Mouse (Mus musculus) kidney, postnatal 25 days (tissue): Measurements from ENCODE around the gene Cetn4.

Experiments used
- DNase-seq, 2 experiments: peaks; one replicate each; pipeline ENCODE4 v3.0.0; 2021; ENCODE audit warnings: mixed read lengths in 2 of 2

The Cetn4 gene

DNA sequence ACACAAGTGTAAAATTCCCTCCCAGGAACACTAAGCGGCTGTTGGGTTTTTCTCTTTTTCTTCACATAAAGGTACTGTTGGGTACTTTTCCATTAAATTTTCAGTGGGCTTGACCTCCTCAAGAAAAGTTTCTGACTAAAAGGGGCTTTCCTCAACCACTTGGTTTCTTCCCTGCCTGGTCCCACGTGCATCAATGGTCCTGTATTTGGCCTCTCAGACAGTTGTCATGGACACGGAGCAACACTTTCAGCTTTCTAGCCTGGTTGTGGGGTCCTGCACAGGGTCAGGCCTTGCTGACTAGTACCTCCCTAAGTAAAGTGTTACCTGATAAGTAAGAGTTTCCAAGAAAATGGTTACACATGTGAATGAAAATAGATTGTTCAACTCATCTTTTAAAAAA, 13.0 kb downstream of the Cetn4 start:
- DNase-seq = no peak

DNA sequence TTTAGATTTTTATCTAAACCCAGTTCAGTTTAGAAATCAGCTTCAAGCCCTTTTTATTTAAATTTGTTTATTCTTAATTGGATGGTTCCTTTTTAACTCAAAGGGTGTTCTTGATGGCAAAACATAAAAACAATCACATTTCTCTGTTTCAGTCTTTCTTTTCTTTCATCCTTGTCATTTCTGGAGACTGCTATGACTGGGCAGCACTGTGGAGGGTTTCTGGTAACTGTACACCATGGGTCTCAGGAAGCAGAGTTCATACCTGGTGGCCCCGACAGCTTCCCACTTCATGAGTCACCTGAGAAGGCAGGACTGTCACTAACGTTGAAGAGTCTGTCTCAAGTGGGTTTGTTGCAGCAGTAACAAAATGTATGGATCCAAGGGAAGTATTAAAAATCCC, 19.9 kb downstream of the Cetn4 start:
- DNase-seq = no peak

DNA sequence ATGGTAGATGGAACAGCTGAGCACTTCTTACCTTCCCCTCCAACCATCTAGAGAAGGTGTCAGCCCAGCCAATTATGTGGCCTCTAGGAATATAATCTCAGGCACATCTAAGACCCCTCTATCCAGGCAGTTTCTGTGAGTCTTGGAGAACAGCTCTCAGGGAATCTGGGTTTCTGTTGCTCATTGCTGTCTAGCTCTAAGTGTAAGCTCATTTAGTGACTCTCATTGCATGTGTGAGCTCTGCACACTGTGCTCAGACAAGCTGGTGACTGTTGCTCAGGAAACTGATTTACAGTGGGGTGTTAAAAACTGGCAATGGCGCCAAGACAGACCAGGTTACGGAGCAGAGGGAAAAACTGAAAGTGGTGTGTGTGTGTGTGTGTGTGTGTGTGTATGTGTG, 20.6 kb downstream of the Cetn4 start:
- no peak for DNase-seq

GRCm38 (mm10) chr3:37290881-37291541, 21.5 kb downstream of the Cetn4 start:
- no peak for DNase-seq

- DNase-seq = no peak
These were observed 23.3 kb downstream of the Cetn4 start for GRCm38 (mm10) chr3:37289237-37289636.

- no peak for DNase-seq
These were observed 29.3 kb downstream of the Cetn4 start for GRCm38 (mm10) chr3:37283234-37283633.

GRCm38 (mm10) chr3:37282299-37282922, 30.1 kb downstream of the Cetn4 start:
- no peak for DNase-seq

DNA sequence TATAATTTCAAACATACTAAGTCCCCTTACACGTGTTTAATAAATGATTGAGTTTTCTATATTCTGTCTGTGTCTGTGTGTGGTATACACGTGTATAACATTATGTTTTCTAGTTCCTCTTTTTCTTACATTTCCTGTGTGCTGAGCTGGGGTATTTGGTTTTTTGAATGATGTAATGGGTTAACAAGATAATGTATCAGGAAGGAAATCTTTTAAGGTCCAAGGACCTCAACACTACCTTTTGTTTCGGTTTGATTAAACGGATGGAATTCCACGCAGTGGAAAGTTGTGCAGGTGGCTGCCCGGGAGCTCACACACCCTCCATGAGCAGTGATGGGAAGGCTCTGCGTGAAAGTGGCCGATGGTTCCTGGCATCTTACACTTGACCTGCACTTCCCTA, 31.6 kb downstream of the Cetn4 start:
- DNase-seq = no peak

GRCm38 (mm10) chr3:37280221-37280620, 32.3 kb downstream of the Cetn4 start:
- DNase-seq = no peak

DNA sequence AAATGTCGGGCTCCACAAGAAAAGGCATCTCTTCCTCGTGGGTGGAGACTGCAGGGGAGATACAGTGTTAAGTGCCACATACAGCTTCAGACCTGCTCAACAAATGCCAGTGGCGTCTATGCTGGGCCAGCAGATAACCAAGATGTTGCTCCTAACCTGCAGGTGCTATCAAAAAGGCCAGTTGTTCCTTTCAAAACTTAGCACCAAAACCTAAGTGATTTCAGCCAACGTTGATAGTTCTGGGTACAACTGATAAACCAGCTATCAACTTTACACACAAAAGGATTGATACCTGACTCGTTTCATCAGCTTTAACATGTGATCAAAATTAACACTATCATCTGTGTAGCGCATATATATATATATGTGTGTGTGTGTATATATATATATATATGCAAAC, 37.8 kb downstream of the Cetn4 start:
- DNase-seq = no peak

DNA sequence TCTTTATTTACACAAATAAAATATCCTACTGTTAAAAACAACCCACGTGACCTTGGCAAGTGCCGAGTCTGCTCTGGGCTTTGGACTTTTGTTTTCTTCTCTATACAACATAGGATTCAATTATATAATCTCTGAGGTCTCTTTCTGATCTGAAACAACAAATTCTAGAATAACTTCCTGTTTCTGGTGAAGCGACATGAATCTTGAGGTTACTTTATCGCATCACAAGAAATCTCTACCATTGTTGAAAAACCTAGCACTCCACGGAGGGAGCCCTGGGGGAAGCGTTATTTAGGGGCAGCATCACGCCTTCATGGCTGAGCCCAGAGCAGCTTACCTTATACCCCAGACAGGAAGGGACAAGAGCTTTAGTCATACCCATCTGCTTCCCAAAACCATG, 39.4 kb downstream of the Cetn4 start:
- no peak for DNase-seq

DNA sequence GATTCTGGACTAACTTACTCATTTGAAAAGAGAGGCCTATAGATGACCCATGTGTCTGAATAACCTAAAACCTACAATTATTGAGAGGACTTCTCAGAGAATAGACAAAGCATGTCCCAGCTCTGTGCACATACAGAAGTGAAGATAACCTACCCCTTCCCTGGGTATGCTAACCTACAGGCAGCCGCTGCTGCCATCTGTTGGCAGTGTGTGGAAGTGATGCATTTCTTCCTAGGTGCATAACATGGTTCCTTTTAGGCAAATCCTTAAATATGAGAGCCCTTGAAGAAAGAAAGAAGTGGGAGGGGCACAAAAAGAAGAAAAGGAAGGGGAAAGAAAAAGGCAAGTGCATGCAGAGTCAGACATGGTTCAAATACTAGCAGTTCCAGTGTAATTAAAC, 41.3 kb downstream of the Cetn4 start:
- DNase-seq = peak; percentile 52 to 75

DNA sequence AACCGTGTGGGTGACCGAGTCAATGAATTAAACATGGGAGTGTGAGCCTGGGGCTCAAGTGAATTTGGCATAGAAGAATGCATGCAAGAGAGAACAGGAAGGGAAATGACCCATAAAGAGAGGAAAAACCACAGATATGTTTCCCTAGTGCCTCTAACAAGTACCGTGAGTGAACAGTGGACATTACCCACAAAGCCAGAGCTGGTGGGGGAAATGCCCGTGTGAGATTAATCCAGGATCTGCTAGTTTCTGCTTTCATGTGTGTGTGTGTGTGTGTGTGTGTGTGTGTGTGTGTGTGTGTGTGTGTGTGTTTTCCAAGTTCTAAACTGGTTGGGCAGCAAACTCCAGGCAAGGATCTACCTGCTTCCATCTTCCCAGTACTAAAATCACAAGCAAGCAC, 42.6 kb downstream of the Cetn4 start:
- DNase-seq = peak; percentile 6 to 43

DNA sequence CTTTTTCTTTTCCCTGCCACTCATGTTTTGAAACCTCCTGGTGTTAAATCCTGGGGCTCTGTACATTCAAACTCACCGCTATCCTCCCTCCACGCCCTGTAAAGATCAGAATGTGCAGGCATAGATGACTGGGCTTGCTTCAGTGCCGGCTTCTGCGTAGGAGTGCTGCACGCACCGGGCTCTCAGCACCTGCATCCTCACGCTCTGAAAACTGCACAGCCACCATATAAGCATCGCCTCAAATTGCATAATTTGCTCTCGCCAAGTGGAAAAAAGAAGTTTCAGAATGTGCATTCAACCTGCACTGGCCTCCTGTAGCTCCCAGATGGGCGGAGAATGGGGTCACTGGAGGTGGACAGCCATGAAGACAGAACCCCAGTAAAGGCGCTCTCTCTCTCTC, 44.2 kb downstream of the Cetn4 start:
- no peak for DNase-seq

DNA sequence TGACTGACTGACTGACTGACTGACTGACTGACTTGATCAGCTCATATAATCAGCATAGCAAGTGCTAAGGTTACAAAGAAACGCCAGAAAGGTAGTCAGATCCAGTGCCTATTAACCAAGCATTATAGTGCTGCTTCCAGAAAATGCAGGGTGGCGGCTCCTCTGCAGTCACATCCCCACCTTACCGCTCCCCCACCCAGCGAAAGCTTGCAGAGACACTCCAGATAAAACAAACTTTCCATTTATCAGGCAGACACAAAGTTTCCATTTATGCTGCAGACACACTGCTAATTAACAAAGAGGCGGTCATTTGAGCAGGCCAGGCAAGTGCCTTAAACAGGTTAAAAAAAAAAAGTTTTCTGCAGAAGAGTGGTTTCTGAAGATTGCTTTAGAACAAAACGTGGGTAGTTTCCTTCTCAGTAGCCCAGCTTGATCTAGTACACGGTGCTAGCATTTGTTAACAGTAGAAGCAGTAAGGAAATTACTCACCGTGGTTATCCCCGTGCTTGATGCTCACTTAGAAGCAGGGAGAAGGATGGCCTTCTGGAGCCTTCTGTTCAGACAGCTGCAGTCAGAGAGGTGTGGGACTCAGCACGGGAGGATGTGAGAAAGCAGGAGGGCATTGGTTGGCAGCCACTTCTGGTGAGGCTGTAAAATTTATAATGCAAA, 53.0 kb downstream of the Cetn4 start:
- DNase-seq = no peak

DNA sequence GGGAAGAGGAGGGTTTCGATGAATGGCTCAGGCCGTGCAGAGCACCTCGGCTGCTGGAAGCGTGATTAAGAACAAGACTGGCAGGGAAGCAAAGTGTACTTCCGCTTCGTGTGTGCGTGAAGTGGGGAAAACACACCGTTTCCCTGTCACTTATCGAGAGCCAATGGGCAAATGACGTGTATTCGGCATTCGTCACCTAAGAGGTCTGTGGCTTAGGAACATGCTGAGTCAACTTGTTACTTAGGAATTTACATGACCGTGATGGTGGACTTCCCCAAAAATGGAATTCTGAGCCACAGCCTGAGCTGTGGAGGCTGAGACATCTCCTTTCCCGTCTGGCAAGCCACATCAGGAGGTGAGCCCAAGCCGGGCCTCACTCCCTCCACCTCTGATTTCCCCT, 54.7 kb downstream of the Cetn4 start:
- DNase-seq = no peak
